ENCODE assay signal across 15 mouse cellular contexts in the genomic region with DNA sequence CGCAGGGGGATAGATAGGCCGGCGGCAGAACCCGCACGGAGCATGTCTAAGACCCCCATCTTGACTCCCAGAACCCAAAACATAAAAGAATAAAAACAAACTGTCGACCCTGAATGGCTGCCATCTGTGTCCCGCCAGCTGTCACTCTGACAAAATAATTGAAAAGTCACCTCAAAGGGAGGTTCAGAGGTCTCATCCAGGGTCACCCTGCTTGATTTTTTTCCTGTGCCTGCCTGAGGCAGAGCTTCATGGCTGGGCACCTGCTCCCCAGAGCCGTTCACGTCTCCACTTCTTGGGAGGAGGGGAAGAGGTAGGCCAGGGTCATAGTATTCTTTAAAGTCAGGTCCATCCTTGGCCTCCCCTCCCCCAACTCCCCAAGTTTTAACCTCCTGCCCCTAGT. TPM values are rescaled to one million over a fixed set of nuclear protein-coding genes. Genes with fewer than 3 reads are reported as not detected.
DNase-seq lines count a peak whose midpoint lies in the region; ATAC-seq lines count a peak whose summit lies in the region.
"Had no signal": no experiment of that assay in that cellular context is flagged by ENCODE, and none has a peak within 500 bp of the region (broad histone marks: within the 10 kb centered on the region; RNA-seq: fewer than 3 reads in every experiment).

No protein-coding gene starts in this region.

- WGBS in heart, embryonic 11.5 days (ENCODE audit: insufficient replicate concordance), result 19% methylated on average over 9 of the region's 9 CpGs
- 14% methylated on average over 9 of the region's 9 CpGs for WGBS in kidney, embryonic 14.5 days
- WGBS in midbrain, embryonic 13.5 days, result 15% methylated on average over 9 of the region's 9 CpGs
- WGBS in midbrain, embryonic 16.5 days, result 13% methylated on average over 9 of the region's 9 CpGs

- ATAC-seq in heart, embryonic 11.5 days (replicated peaks; ENCODE audit: insufficient number of reproducible peaks, low FRiP score, low TSS enrichment), result no peak
- 0 out of 2 replicates have a peak, but pooled peaks have one; percentile 47 for ATAC-seq in kidney, embryonic 14.5 days (ENCODE audit: low FRiP score, low TSS enrichment)
- no peak for ATAC-seq in midbrain, embryonic 13.5 days
- ATAC-seq in midbrain, embryonic 16.5 days, result no peak

- H3K27me3 ChIP-seq in heart, embryonic 11.5 days (ENCODE audit: control insufficient read depth, insufficient read depth, low read length), result no peaks in the 10 kb centered on the region
- no peaks in the 10 kb centered on the region for H3K27me3 ChIP-seq in kidney, embryonic 14.5 days (ENCODE audit: control insufficient read depth, insufficient read depth, low read length)
- H3K27me3 ChIP-seq in midbrain, embryonic 13.5 days, result no peaks in the 10 kb centered on the region
- H3K27me3 ChIP-seq in midbrain, embryonic 16.5 days (ENCODE audit: control insufficient read depth, insufficient read depth, low read depth, low read length), result no peaks in the 10 kb centered on the region
- H3K27me3 ChIP-seq: liver, embryonic 15.5 days had no signal

- no peaks in the 10 kb centered on the region; the same call in 1 of the 2 replicates for H3K36me3 ChIP-seq in heart, embryonic 11.5 days (ENCODE audit: control insufficient read depth, insufficient read depth, low read length)
- 0 out of 2 replicates have a peak, but pooled peaks cover 8% of the 10 kb centered on the region for H3K36me3 ChIP-seq in kidney, embryonic 14.5 days (ENCODE audit: control insufficient read depth, insufficient read depth, low read length)
- no peaks in the 10 kb centered on the region for H3K36me3 ChIP-seq in midbrain, embryonic 13.5 days
- no peaks in the 10 kb centered on the region for H3K36me3 ChIP-seq in midbrain, embryonic 16.5 days (ENCODE audit: control insufficient read depth, insufficient read depth, low read length)
- H3K36me3 ChIP-seq: liver, embryonic 15.5 days had no signal

- no peak overlapping the region for H3K27ac ChIP-seq in heart, embryonic 11.5 days (ENCODE audit: low read depth, low read length)
- H3K27ac ChIP-seq in kidney, embryonic 14.5 days (ENCODE audit: low read depth, low read length), result peak overlapping the region; percentile 7; the same call in 1 of the 2 replicates
- 0 out of 2 replicates have a peak overlapping the region, but pooled peaks have one; percentile 6 for H3K27ac ChIP-seq in midbrain, embryonic 13.5 days
- H3K27ac ChIP-seq in midbrain, embryonic 16.5 days (ENCODE audit: low read length), result no peak overlapping the region
- H3K27ac ChIP-seq: liver, embryonic 15.5 days; stomach, postnatal 0 days had no signal

- no peak for DNase-seq in heart, postnatal 10 days
- no peak for DNase-seq in kidney, adult 9 months
- DNase-seq in cerebellum, postnatal 10 days, result no peak
- DNase-seq in layer of hippocampus, adult 8-10 months (ENCODE audit: low spot score in 2 of 2), result no peak
- DNase-seq: cerebellum, adult 11-12 months; layer of hippocampus, adult 9-11 months; lung, postnatal 4 days; spleen, adult 18-20 months; thymus, postnatal 36 days had no signal

- H3K4me1 ChIP-seq in heart, embryonic 11.5 days (ENCODE audit: control insufficient read depth, insufficient read depth, low read length), result peaks cover 78% of the 10 kb centered on the region
- peaks cover 72% of the 10 kb centered on the region for H3K4me1 ChIP-seq in kidney, embryonic 14.5 days (ENCODE audit: control insufficient read depth, insufficient read depth, low read length)
- H3K4me1 ChIP-seq in midbrain, embryonic 13.5 days (replicated peaks), result peaks cover 92% of the 10 kb centered on the region
- H3K4me1 ChIP-seq in midbrain, embryonic 16.5 days (ENCODE audit: control insufficient read depth, insufficient read depth, low read length), result peaks cover 72% of the 10 kb centered on the region

- H3K4me2 ChIP-seq in heart, embryonic 11.5 days, result peak overlapping the region; percentile 37
- no peak overlapping the region for H3K4me2 ChIP-seq in kidney, embryonic 14.5 days (replicated peaks; ENCODE audit: low read depth, low read length)
- H3K4me2 ChIP-seq in midbrain, embryonic 13.5 days (replicated peaks), result no peak overlapping the region
- H3K4me2 ChIP-seq in midbrain, embryonic 16.5 days (ENCODE audit: low read length), result no peak overlapping the region

- no peaks in the 10 kb centered on the region for H3K9me3 ChIP-seq in heart, embryonic 11.5 days (replicated peaks; ENCODE audit: control insufficient read depth, low read length)
- H3K9me3 ChIP-seq in kidney, embryonic 14.5 days (ENCODE audit: control insufficient read depth, low read length), result no peaks in the 10 kb centered on the region
- no peaks in the 10 kb centered on the region for H3K9me3 ChIP-seq in midbrain, embryonic 13.5 days
- H3K9me3 ChIP-seq in midbrain, embryonic 16.5 days (replicated peaks; ENCODE audit: control insufficient read depth, low read length, poor library complexity, severe bottlenecking), result no peaks in the 10 kb centered on the region
- H3K9me3 ChIP-seq: liver, embryonic 15.5 days had no signal

- intact Hi-C loops in heart, postnatal 10 days (cut with DNase I), result no loop called here

- H3K9ac ChIP-seq in heart, embryonic 11.5 days (ENCODE audit: low read depth, low read length), result no peak overlapping the region
- no peak overlapping the region for H3K9ac ChIP-seq in kidney, embryonic 14.5 days (ENCODE audit: low read depth, low read length)
- no peak overlapping the region for H3K9ac ChIP-seq in midbrain, embryonic 13.5 days (replicated peaks)
- H3K9ac ChIP-seq in midbrain, embryonic 16.5 days (ENCODE audit: low read depth, low read length), result no peak overlapping the region
- H3K9ac ChIP-seq: liver, embryonic 15.5 days had no signal

- no peak overlapping the region for H3K4me3 ChIP-seq in heart, embryonic 11.5 days (ENCODE audit: low read depth, low read length)
- no peak overlapping the region for H3K4me3 ChIP-seq in kidney, embryonic 14.5 days (ENCODE audit: low read length)
- H3K4me3 ChIP-seq in midbrain, embryonic 13.5 days (replicated peaks), result no peak overlapping the region
- H3K4me3 ChIP-seq in midbrain, embryonic 16.5 days (ENCODE audit: low read depth, low read length), result no peak overlapping the region
- H3K4me3 ChIP-seq: liver, embryonic 15.5 days had no signal

RNA-seq across cellular contexts. Expression of a gene that starts 7.8 kb away (rescaled TPM):
- 21.5 and 23.7 TPM in 2 replicates for polyA plus RNA-seq in heart, embryonic 11.5 days (2014; fragmentation: Nextera tagmentation; extraction: Ambion mirVana)
- total RNA-seq in heart, postnatal 10 days (2021), result 10 to 100 TPM; 41.5 to 41.9 TPM
- 43.5 and 50.6 TPM in 2 replicates for polyA plus RNA-seq in kidney, embryonic 14.5 days (2014; fragmentation: Nextera tagmentation; extraction: Ambion mirVana)
- 38.6 and 41.0 TPM in 2 replicates for polyA plus RNA-seq in midbrain, embryonic 13.5 days (2015; fragmentation: Nextera tagmentation; extraction: Ambion mirVana)
- polyA plus RNA-seq in midbrain, embryonic 16.5 days (2015; fragmentation: Nextera tagmentation; extraction: Ambion mirVana), result 28.2 and 28.6 TPM in 2 replicates
- total RNA-seq in layer of hippocampus, adult 8-10 months (2022), result 10 to 100 TPM; 21.0 to 24.7 (median 22.3) TPM

RNA-seq across cellular contexts. Expression of a gene that starts 8.6 kb away (rescaled TPM):
- 31.7 and 39.5 TPM in 2 replicates for polyA plus RNA-seq in heart, embryonic 11.5 days (2014; fragmentation: Nextera tagmentation; extraction: Ambion mirVana)
- total RNA-seq in heart, postnatal 10 days (2021), result 10 to 100 TPM; 55.9 to 64.7 TPM
- 51.1 and 54.9 TPM in 2 replicates for polyA plus RNA-seq in kidney, embryonic 14.5 days (2014; fragmentation: Nextera tagmentation; extraction: Ambion mirVana)
- polyA plus RNA-seq in midbrain, embryonic 13.5 days (2015; fragmentation: Nextera tagmentation; extraction: Ambion mirVana), result 48.6 and 56.1 TPM in 2 replicates
- polyA plus RNA-seq in midbrain, embryonic 16.5 days (2015; fragmentation: Nextera tagmentation; extraction: Ambion mirVana), result 41.7 and 42.3 TPM in 2 replicates
- total RNA-seq in layer of hippocampus, adult 8-10 months (2022), result 100 to 1,000 TPM in 2 of 4 experiments, 10 to 100 TPM in 2; 90.8 to 103 (median 98.5) TPM

Comparison
In these comparisons a context has a peak if more than half of its experiments do, and no peak if none do; other contexts are left out.
1. H3K27ac ChIP-seq: peak in kidney, embryonic 14.5 days (single experiment) and midbrain, embryonic 13.5 days (single experiment); none in heart, embryonic 11.5 days (single experiment) and midbrain, embryonic 16.5 days (single experiment).